Mouse (Mus musculus): Measurements from ENCODE around the gene Ankmy2.
A peak's percentile ranks its signal among the peaks of the same experiment; 100 is the strongest.
"Not testable (repeated sequence)": the region's sequence is repeated elsewhere in the genome, so short reads cannot be mapped to it uniquely, and the experiment has no call there.

Gene Ankmy2

GRCm38 (mm10) chr12:36157638-36158308, 859 bp downstream of the Ankmy2 start, which contains the start of gene Bzw2:
TSS of gene Bzw2 (minus strand) at chr12:36158080.
- peak; percentile 57 to 78 for DNase-seq (ENCODE audit: low spot score in 2 of 2)

DNA sequence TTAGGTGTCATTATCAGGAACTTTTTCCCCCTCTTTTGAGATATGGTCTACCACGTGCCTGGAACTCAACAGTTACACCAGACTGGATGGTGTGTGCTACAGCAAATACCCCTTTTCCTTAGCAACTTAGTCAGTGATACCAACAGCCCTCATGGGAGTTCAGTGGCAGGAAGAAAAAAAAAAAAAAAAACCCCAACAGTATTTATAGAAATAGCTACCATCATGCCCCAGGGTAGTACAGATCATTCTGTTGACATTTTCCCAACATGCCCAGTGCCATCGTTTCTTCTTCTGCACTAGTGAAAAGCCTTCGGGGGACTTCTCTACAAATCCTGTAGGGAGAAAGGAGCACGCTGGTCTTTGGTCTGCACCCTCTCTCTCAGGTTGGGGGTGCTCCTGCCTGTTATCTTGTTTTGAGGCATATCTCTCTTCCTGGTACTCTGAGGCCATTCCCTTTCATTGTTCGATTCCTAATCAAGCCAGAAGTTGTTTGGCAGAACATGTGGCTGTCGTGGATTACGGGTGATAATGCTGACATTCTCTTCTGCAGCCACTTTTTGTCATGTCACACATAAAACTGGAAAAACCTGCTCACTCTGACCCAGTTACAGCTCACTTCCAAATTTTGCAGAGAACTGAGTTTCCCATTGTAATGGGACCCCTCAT, 7.3 kb downstream of the Ankmy2 start:
- no peak for DNase-seq (ENCODE audit: low spot score in 2 of 2)

DNA sequence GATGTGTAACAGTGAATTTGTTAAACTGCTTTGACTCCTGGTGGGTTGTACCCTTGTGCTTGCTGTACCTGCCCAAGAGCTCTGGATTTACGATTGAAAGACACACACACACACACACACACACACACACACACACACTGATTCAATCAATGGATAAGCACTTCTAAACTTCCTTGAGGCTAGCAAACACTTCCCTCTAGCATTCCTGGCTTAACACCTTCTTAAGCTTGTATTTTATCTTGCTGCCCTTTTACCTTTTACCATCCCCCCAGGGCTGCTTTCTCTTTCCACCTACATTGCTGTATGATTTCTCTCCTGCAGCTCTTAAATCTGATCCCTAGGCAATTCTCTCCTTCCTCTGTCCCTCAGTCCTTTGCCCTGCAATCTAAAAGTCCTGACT, 8.4 kb downstream of the Ankmy2 start:
- DNase-seq (ENCODE audit: low spot score in 2 of 2) = no peak

DNA sequence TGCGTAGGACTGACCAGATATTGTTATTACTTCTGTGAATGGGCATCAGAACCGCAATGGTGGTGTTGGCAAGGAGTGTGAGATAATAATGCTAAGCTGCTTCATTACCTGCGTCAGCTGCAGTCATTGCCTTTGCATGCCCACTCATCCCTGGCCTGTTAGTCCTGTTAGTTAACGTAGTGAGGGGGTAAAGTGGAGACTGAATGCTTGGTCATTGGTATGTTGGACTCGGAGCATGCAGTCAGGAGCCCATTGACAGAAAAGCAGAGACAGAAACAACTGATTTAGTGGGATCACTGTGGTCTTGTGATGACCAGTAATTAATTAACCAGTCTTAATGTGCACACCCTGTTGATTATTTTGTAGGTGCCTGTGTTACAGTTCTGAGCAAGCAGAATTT, 20.3 kb downstream of the Ankmy2 start:
- no peak for DNase-seq (ENCODE audit: low spot score in 2 of 2)

DNA sequence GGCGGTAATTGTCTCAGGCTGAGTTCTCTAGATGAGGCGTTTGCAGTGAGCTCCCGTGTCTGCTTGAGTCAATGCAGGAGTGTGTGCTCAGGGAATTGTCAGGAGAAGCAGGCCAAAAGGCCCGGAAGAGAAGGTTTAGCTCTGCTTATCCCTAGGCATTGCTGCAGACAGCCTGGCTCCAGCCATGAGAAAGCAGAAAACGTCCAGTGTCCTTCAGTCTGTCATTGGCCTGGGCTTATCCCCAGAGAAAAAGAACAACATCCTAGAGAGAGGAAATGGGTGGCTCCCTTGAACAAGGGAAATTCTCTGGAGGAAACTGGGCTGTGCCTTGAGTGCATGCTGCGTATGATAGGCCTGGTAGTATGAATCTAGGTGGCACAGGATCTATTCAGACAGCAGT, 25.7 kb downstream of the Ankmy2 start:
- DNase-seq (ENCODE audit: low spot score in 2 of 2) = no peak

DNA sequence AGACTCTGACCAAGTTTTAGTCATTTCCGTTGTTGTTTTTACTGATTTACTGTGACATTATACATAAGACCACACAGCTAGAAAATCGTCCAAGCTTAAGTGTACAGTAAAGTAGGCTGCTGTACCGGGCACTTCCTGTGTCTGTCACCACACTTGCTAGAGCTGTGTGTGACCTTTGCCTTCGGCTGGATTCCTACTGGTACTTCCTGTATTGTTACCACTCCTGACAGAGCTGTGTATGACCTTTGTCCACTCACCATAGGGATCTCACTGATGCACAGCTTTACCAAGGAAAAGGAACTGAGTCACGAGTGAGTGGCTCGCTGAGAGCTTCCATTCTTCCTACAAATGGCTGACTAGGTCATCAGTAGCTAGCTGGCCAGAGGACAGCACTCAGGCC, 30.2 kb downstream of the Ankmy2 start:
- DNase-seq (ENCODE audit: low spot score in 2 of 2) = no peak

- no peak for DNase-seq (ENCODE audit: low spot score in 2 of 2)
Observed at GRCm38 (mm10) chr12:36189610-36190009, 32.7 kb downstream of the Ankmy2 start.

DNA sequence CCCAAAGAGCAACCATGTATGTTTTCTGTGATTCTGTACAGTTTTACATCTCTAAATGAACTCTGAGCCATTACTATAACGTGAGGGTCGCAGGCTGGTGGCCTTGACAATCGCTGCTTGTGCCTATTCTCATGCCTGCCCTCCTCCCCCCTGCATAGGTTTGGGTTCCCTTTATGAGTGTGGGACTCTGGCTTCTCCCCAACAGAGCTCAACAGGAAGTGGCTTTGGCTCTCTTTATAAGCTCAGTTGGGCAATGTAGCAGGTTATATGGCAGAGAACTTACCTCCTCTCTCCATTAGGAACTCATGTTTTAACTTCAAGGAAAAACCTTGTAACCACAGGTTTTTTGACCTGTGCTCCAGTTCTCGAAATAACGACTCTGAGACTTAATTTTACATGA, 33.4 kb downstream of the Ankmy2 start:
- DNase-seq (ENCODE audit: low spot score in 2 of 2) = no peak

- DNase-seq (ENCODE audit: low spot score in 2 of 2) = no peak
Observed at GRCm38 (mm10) chr12:36194976-36195375, 38.1 kb downstream of the Ankmy2 start.

GRCm38 (mm10) chr12:36205579-36206119, 48.7 kb downstream of the Ankmy2 start:
- DNase-seq (ENCODE audit: low spot score in 2 of 2) = not testable (repeated sequence)

GRCm38 (mm10) chr12:36207072-36207799, 50.3 kb downstream of the Ankmy2 start:
- DNase-seq (ENCODE audit: low spot score in 2 of 2) = no peak

DNA sequence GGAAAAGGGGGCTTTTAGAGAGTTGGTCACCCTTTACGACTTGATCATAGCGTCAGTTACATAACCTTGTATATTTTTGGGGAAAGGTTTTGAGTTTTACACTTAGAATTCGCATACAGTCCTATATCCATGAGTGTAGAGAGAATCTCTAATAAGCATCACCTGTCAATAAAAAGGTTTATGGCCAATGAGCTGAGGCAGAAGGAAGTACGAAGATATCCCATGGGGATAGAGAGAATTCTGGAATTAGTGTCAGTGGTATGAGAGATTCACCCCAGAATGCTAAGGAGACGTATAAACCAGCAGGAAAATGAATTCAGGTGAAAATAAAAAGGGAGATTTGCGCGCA, 50.9 kb downstream of the Ankmy2 start:
- DNase-seq (ENCODE audit: low spot score in 2 of 2) = no peak

DNA sequence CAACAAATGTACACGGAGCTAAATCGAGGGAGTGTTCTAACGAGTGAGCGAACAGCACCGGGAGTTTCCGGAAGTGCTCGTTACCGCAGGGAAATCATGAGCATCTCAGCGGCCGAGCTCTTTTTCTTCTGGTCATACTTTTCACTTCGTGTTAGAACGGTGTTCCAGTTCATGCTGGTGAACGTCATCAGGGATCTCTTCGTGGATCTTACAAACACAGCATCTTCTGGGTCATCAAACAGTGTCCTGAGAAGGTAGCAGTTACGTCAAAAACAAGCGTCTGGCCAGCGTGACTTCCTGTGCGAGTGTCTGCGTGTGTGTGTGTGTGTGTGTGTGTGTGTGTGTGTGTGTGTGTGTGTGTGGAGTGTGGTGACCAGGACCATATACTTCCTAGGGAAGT, 51.5 kb downstream of the Ankmy2 start:
- DNase-seq (ENCODE audit: low spot score in 2 of 2) = no peak

GRCm38 (mm10) chr12:36210096-36210495, 53.2 kb downstream of the Ankmy2 start:
- no peak for DNase-seq (ENCODE audit: low spot score in 2 of 2)

GRCm38 (mm10) chr12:36214389-36215148, 57.7 kb downstream of the Ankmy2 start:
- no peak for DNase-seq (ENCODE audit: low spot score in 2 of 2)

GRCm38 (mm10) chr12:36215149-36215480, 58.2 kb downstream of the Ankmy2 start:
- DNase-seq (ENCODE audit: low spot score in 2 of 2) = peak; percentile 18 to 64

DNA sequence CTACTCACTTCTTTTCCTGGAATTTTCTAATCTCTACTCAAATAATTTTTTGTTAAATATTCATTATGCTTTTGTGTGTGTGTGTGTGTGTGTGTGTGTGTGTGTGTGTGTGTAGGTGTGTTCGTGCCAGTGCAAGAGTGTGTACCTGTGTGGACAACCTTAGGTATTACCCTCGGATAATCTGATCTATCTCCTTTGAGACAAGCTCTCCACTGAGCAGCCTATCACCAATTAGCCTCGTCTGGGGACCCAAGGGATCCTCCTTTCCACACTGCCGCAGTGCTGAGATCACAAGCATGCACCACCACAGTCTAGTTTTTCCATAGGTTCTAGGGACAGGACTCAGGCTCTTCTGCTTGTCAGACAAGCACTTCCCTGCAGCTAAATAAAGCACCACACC, 59.3 kb downstream of the Ankmy2 start:
- DNase-seq (ENCODE audit: low spot score in 2 of 2) = no peak

- no peak for DNase-seq (ENCODE audit: low spot score in 2 of 2)
Observed at GRCm38 (mm10) chr12:36216905-36217304, 60.0 kb downstream of the Ankmy2 start.

DNA sequence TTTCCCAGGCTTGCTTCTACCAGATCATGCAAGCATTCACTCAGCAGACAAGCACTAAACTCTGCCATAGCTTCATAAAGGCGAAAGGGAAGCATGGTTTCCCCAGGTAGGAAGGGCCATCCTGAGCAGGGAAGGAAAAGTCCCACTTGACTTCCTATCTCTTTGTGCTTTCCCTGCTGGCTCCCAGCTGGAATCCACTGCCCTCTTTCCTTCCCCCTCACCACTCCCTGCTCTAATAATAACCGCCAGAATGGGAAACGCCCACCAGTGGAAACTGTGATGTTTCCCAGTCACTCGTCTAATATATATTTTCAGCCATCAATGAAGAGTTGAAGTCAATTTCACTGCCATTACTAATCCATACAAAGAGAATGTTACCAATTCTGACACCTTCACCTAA, 67.5 kb downstream of the Ankmy2 start:
- DNase-seq (ENCODE audit: low spot score in 2 of 2) = no peak

GRCm38 (mm10) chr12:36231386-36231785, 74.5 kb downstream of the Ankmy2 start:
- no peak for DNase-seq (ENCODE audit: low spot score in 2 of 2)

GRCm38 (mm10) chr12:36241171-36241570, 84.3 kb downstream of the Ankmy2 start:
- DNase-seq (ENCODE audit: low spot score in 2 of 2) = no peak

Data from spleen, postnatal 4 days (tissue).